Mouse (Mus musculus): Measurements from ENCODE around the gene Dsn1. TPM values are rescaled to one million over a fixed set of nuclear protein-coding genes. Genes with fewer than 3 reads are reported as not detected.

Gene Dsn1
- polyA plus RNA-seq (2015; fragmentation: Nextera tagmentation; extraction: Ambion mirVana): 29.7 and 37.3 TPM in 2 replicates

DNA sequence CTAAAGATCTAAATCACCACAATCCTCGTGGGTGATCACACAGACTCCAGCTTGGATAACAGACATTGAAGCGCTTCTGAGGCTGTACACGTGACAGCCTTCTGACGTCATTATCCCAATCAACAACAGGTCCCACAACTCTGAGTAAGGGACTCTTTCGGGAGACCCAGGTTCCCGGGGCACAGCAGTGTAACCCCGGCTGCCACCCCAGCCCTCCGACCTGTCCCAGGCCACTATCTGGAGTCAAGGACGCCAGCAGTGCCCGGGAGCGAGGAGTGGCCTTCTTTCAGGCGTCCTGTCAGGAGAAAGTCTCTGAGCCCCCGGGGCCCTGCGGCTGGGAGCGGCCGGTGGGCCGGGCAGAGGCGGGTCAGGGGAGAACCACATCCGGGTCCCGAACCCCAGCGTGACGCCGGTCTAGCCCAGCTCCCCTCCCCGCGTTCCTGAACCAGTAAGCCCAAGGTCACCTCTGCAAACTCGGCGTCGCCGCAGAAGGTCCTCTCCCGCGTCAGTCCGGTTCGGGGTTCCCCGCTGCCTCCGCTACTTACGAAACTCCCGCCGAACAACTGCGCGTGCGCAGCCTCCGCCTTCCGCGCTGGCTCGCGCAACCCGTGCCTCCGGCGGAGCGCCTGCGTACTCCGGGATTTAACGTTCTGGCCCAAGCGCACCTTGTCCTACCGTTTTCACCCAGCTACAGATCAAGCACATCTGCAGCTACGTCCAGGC lies at the start of gene Dsn1:
Dsn1 (minus strand) TSS at position 644 of the 723 bp plus-strand sequence.
- ATAC-seq (ENCODE audit: low read depth) (peak; percentile 85), DNase-seq (peak; percentile 84)
- H3K4me1 ChIP-seq (replicated peaks): peaks cover 49% of the 10 kb centered on the region
- H3K9ac ChIP-seq: peak within 1 kb of the TSS; percentile 88
- WGBS (ENCODE audit: insufficient replicate concordance): under 1% methylated on average over 56 of the region's 56 CpGs
- H3K27me3 ChIP-seq: no peaks in the 10 kb centered on the region
- H3K27ac ChIP-seq: peak within 1 kb of the TSS; percentile 92
- H3K4me3 ChIP-seq (replicated peaks): peak within 1 kb of the TSS; percentile 81
- no peaks in the 10 kb centered on the region for H3K9me3 ChIP-seq (replicated peaks)
- H3K4me2 ChIP-seq: peak within 1 kb of the TSS; percentile 91
- H3K36me3 ChIP-seq: peaks cover 40% of the 10 kb centered on the region

DNA sequence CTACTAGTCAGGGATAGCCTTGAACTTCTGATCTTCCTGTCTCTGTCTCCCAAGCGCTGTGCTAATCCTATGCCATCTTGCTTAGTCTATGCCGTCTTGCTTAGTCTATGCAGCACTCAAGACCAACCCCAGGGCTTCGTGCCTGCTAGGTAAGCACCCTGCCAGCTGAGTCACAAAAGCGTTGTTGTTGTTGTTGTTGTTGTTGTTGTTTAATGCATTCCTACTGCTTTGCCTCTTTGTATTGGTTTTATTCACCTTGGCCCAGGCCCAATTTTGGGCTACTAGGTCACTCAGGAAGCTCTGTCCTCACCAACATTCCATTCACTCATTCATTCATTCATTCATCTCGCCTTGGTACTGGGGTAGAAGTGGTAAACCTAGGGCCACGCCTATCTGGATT lies 48.8 kb upstream of the Dsn1 start:
- Histone ChIP-seq H3K9ac (no peak overlapping the region), H3K27ac (no peak overlapping the region), H3K4me2 (no peak overlapping the region), H3K4me1 (replicated peaks) (peaks cover 13% of the 10 kb centered on the region), H3K27me3 (no peaks in the 10 kb centered on the region), H3K4me3 (replicated peaks) (no peak overlapping the region), H3K9me3 (replicated peaks) (no peaks in the 10 kb centered on the region), H3K36me3 (peaks cover 14% of the 10 kb centered on the region)
- DNase-seq (no peak), ATAC-seq (ENCODE audit: low read depth) (no peak)
- 76% methylated on average over 6 of the region's 6 CpGs for WGBS (ENCODE audit: insufficient replicate concordance)

DNA sequence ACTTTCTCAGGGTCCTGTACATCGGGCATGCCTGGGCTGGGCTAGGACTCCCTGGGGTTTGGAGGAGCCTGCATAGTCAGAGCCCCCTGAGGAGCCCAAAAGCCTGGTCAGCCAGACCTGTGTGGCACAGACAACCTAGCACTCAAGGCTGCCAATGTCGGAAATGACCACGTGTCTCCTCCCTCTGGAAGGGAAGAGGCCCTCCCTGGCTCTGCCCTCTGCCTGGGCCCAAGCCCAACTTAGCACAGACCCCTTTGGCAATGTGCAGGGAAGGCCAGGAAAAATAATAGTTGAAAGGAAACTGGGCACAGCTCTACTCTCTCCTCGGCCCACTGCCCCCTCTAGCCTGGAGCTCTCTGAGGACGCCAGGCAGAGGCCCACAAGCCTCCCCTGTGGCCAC lies 47.9 kb upstream of the Dsn1 start:
- no peaks in the 10 kb centered on the region for H3K27me3 ChIP-seq
- no peak overlapping the region for H3K27ac ChIP-seq
- H3K9ac ChIP-seq: no peak overlapping the region
- H3K36me3 ChIP-seq: peaks cover 9% of the 10 kb centered on the region
- H3K4me2 ChIP-seq: no peak overlapping the region
- ATAC-seq (ENCODE audit: low read depth): no peak
- H3K4me1 ChIP-seq (replicated peaks): peaks cover 13% of the 10 kb centered on the region
- DNase-seq: no peak
- H3K9me3 ChIP-seq (replicated peaks): no peaks in the 10 kb centered on the region
- 56% methylated on average over 5 of the region's 5 CpGs for whole genome bisulfite sequencing (ENCODE audit: insufficient replicate concordance)
- no peak overlapping the region for H3K4me3 ChIP-seq (replicated peaks)

DNA sequence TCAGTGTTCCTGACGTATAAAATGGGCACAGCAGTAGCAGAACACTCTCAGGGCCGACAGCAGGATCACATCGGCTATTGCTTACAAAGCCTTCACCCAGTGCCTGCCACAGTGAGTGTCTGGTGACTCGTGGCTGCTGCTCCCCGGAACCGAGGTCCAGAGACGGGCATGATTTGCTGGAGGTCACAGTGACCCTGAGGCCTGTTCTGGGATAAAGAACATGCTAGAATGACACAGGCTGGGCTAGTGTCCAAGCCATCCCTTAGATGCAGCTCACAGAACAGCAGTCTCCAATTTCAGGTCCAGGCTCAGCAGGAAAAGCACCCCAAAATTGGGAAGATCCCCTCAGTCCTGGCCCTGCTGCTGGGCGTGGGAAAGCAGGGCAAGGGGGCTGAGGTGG lies 47.3 kb upstream of the Dsn1 start:
- 72% methylated on average over 8 of the region's 8 CpGs for WGBS (ENCODE audit: insufficient replicate concordance)
- H3K4me2 ChIP-seq: no peak overlapping the region
- DNase-seq (no peak), ATAC-seq (ENCODE audit: low read depth) (no peak)
- H3K9ac ChIP-seq: no peak overlapping the region
- H3K9me3 ChIP-seq (replicated peaks): no peaks in the 10 kb centered on the region
- no peaks in the 10 kb centered on the region for H3K27me3 ChIP-seq
- H3K4me1 ChIP-seq (replicated peaks): peaks cover 13% of the 10 kb centered on the region
- no peak overlapping the region for H3K4me3 ChIP-seq (replicated peaks)
- H3K27ac ChIP-seq: no peak overlapping the region
- peaks cover 9% of the 10 kb centered on the region for H3K36me3 ChIP-seq

DNA sequence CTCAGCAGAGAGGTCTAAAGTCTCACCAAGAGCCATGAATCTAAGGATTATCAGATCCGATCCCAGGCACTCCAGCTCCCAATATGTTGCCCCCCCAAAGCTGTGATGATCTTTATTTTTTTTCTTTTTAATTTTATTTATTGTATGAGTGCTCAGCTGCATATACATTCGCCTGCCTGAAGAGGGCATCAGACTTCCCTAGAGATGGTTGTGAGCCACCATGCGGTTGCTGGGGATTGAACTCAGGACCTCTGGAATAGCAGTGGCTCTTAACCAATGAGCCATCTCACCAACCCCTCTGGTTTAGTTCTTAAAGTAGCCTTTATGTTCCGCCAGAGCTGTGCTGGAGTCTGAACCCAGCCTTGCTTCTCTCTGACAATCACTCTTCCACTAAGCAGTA lies 46.8 kb upstream of the Dsn1 start:
- no peak for ATAC-seq (ENCODE audit: low read depth)

DNA sequence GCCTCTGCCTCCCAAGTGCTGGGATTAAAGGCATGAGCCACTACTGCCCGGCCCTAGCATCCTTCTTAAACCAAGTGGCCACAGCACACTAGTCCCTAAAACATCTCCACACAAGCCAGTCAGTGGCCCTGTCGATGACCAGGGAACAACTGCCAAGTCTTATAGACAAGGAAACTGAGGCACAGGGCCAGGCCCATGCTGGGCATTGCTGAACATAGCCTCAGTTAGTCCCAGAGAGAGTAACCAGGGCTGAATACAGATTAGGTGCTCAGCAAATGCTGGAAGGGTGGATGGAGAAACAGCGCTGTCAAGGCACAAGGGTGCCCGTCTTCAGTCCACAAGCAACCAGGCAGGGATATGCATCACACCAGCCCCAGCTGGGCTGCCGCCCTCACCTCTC lies 46.2 kb upstream of the Dsn1 start:
- WGBS (ENCODE audit: insufficient replicate concordance): 79% methylated on average over 5 of the region's 5 CpGs
- no peak overlapping the region for H3K4me2 ChIP-seq
- ATAC-seq (ENCODE audit: low read depth): no peak
- 0 out of 2 replicates have a peak, but pooled peaks cover under 1% of the 10 kb centered on the region for H3K4me1 ChIP-seq (replicated peaks)
- H3K36me3 ChIP-seq: peaks cover 13% of the 10 kb centered on the region
- H3K4me3 ChIP-seq (replicated peaks): no peak overlapping the region
- no peak overlapping the region for H3K9ac ChIP-seq
- no peaks in the 10 kb centered on the region for H3K9me3 ChIP-seq (replicated peaks)
- no peak overlapping the region for H3K27ac ChIP-seq
- DNase-seq: no peak
- H3K27me3 ChIP-seq: no peaks in the 10 kb centered on the region

More for the DNA sequence above, 46.8 kb upstream of the Dsn1 start:
- H3K27ac ChIP-seq: no peak overlapping the region
- H3K36me3 ChIP-seq: peaks cover 11% of the 10 kb centered on the region
- 60% methylated on average over 4 of the region's 4 CpGs for WGBS (ENCODE audit: insufficient replicate concordance)
- no peak overlapping the region for H3K4me2 ChIP-seq
- H3K9ac ChIP-seq: no peak overlapping the region
- no peaks in the 10 kb centered on the region for H3K27me3 ChIP-seq
- H3K4me3 ChIP-seq (replicated peaks): no peak overlapping the region
- H3K4me1 ChIP-seq (replicated peaks): peaks cover 8% of the 10 kb centered on the region
- DNase-seq: no peak
- H3K9me3 ChIP-seq (replicated peaks): no peaks in the 10 kb centered on the region

DNA sequence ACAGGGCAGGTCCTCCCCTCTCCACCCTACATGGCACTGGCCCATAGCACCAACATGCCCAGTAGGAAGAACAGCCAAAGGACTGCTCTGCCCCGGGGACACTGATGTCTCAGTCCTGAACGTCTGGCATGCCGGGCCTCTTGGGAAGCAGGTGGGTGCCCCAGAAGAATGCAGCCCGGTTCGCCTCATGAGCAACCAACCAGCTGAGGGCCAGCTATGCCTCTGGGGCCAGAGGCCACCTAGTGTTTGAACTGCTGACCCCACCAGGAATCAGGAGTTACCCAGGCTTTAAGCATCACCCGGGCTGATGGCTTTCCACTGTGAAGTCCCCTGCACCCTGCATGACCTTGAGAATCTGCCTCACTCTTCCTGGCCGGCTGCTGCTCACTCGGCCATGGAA lies 45.5 kb upstream of the Dsn1 start:
- Histone ChIP-seq H3K9ac (no peak overlapping the region), H3K36me3 (peaks cover 13% of the 10 kb centered on the region), H3K27me3 (no peaks in the 10 kb centered on the region), H3K4me2 (no peak overlapping the region), H3K4me3 (replicated peaks) (no peak overlapping the region), H3K4me1 (replicated peaks) (no peaks in the 10 kb centered on the region), H3K27ac (no peak overlapping the region), H3K9me3 (replicated peaks) (no peaks in the 10 kb centered on the region)
- ATAC-seq (ENCODE audit: low read depth) (no peak), DNase-seq (no peak)
- 77% methylated on average over 8 of the region's 8 CpGs for WGBS (ENCODE audit: insufficient replicate concordance)

DNA sequence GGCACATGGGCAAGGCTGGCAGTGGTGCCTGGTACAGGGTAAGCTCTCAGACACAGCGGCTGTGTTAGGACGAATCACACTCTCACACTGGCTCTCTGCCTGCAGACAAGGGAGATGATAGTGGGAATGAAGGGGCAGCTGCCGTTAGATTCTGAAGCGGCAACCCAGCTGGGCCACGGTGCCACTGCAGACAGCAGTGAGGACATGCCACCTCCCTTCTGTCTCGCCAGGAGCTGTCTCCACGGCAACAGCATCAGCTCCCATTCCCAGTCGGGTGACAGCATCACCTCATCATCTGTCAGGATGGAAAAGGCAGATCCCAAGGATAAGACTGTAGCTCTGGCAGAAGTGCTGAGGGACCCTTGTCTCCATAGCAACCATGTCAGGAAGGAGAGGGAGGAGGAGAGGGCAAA lies 42.9 kb upstream of the Dsn1 start:
- no peaks in the 10 kb centered on the region for H3K4me1 ChIP-seq (replicated peaks)
- no peak for ATAC-seq (ENCODE audit: low read depth)
- no peak overlapping the region for H3K4me2 ChIP-seq
- H3K27ac ChIP-seq: no peak overlapping the region
- H3K36me3 ChIP-seq: peaks cover 32% of the 10 kb centered on the region
- H3K9ac ChIP-seq: no peak overlapping the region
- 74% methylated on average over 8 of the region's 8 CpGs for WGBS (ENCODE audit: insufficient replicate concordance)
- no peak for DNase-seq
- H3K9me3 ChIP-seq (replicated peaks): no peaks in the 10 kb centered on the region
- H3K27me3 ChIP-seq: no peaks in the 10 kb centered on the region
- H3K4me3 ChIP-seq (replicated peaks): no peak overlapping the region

DNA sequence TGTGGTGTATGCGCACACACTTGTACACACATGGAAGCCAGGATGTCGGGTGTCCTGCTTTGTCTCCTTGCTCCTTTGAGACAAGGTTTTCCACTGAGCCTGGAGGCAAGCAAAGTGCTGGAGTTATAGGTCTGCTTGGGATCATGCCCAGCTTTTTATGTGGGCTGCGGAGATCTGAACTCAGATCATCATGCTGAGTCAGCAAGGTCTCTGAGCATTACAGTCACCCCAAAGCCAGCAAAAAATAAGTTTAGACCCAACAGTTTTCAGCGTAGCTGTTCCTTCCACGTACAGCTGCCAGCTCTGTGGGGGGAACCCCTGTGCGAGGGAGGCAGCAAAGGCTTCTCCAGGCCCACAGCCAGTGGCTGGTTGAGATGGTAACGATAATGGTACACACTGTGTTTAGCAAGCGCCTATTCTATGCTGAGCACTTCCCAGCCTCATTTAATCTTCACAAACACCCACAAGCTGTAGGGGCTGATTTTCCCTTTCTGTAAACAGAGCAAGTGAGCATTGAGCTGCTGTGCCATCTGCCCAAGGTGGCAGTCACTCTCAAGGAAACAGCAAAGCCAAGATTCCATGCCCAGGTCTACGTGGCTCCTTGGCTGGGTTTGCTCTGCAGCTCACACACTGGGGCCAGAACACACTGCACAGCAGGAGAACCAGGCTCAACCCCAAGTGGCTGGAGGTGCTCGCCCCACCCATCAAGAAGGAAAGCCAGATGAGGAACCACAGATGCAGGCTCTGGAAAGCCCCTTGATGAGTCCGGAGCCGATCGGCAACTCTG lies 41.6 kb upstream of the Dsn1 start:
- H3K4me1 ChIP-seq (replicated peaks): no peaks in the 10 kb centered on the region
- H3K36me3 ChIP-seq: peaks cover 40% of the 10 kb centered on the region
- 85% methylated on average over 13 of the region's 13 CpGs for WGBS (ENCODE audit: insufficient replicate concordance)
- H3K27ac ChIP-seq: no peak overlapping the region
- H3K4me3 ChIP-seq (replicated peaks): no peak overlapping the region
- DNase-seq: no peak
- H3K27me3 ChIP-seq: no peaks in the 10 kb centered on the region
- H3K9me3 ChIP-seq (replicated peaks): no peaks in the 10 kb centered on the region
- no peak overlapping the region for H3K4me2 ChIP-seq
- no peak for ATAC-seq (ENCODE audit: low read depth)
- H3K9ac ChIP-seq: no peak overlapping the region

DNA sequence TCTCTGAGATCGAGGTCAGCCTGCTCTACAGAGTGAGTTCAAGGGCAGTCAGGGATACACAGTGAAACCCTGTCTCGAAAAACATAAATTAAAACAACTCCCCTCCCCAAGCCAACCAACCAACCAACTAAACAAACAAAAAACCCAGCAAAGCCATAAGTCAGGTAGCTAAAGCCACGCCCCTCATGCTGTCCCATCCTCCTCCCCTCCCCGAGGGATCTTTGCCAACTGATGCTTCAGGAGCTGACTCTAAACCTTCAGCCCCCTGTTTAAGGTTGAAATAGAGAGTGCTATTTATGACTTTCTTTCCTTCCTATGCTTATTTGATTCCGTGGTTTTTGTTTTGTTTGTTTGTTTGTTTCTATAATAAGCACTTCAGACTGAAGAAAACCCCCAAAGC lies 40.0 kb upstream of the Dsn1 start:
- H3K27ac ChIP-seq: no peak overlapping the region
- ATAC-seq (ENCODE audit: low read depth) (no peak), DNase-seq (no peak)
- H3K9me3 ChIP-seq (replicated peaks): no peaks in the 10 kb centered on the region
- no peak overlapping the region for H3K4me3 ChIP-seq (replicated peaks)
- H3K4me1 ChIP-seq (replicated peaks): no peaks in the 10 kb centered on the region
- H3K4me2 ChIP-seq: no peak overlapping the region
- H3K36me3 ChIP-seq: peaks cover 35% of the 10 kb centered on the region
- WGBS (ENCODE audit: insufficient replicate concordance): 73% methylated on average over 5 of the region's 5 CpGs
- H3K9ac ChIP-seq: no peak overlapping the region
- no peaks in the 10 kb centered on the region for H3K27me3 ChIP-seq

DNA sequence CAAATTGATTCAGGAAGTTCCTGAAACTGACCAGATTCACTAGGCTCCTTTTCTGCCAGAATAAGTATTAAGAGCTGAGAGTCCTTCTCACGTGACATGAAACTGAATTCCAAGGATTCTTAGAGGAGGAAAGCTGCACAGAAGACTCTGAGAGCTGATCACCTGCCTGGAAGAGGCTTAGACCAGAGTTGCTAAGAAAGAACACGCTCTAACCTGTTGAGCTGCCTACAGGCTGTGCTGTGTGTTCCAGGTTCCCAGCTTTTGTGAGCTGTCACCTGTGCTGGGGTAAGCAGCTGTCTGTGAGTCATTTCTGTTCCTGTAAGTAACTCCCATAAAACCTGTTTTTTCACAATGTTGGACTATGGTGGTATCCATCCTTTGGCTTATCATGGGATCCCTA lies 39.0 kb upstream of the Dsn1 start:
- H3K27me3 ChIP-seq: no peaks in the 10 kb centered on the region
- no peak overlapping the region for H3K4me2 ChIP-seq
- H3K4me3 ChIP-seq (replicated peaks): no peak overlapping the region
- ATAC-seq (ENCODE audit: low read depth): no peak
- 69% methylated on average over 2 of the region's 2 CpGs for WGBS (ENCODE audit: insufficient replicate concordance)
- H3K27ac ChIP-seq: no peak overlapping the region
- no peaks in the 10 kb centered on the region for H3K9me3 ChIP-seq (replicated peaks)
- no peaks in the 10 kb centered on the region for H3K4me1 ChIP-seq (replicated peaks)
- peaks cover 33% of the 10 kb centered on the region for H3K36me3 ChIP-seq
- no peak overlapping the region for H3K9ac ChIP-seq
- no peak for DNase-seq

DNA sequence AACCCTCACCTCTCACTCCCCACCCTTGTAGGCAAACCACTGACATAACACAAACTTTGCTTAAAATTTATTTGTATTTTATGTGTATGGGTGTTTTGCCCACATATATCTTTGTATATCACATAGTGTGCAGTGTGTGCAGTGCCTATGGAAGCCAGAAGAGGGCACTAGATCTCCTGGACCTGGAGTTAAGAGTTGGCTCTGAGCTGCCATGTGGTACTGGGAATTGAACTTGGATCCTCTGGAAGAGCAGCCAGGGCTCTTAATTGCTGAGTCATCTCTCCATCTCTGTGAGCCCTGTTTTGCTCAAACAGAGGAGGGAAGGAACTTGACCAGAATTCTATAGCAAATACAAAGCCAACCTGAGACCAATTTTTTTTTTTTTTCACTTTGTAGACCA lies 37.0 kb upstream of the Dsn1 start:
- Histone ChIP-seq H3K9ac (no peak overlapping the region), H3K4me3 (replicated peaks) (no peak overlapping the region), H3K27me3 (no peaks in the 10 kb centered on the region), H3K4me1 (replicated peaks) (no peaks in the 10 kb centered on the region), H3K4me2 (no peak overlapping the region), H3K27ac (no peak overlapping the region), H3K36me3 (peaks cover 47% of the 10 kb centered on the region), H3K9me3 (replicated peaks) (no peaks in the 10 kb centered on the region)
- DNase-seq (no peak), ATAC-seq (ENCODE audit: low read depth) (no peak)

Data from liver, embryonic 13.5 days (tissue).